Mouse (Mus musculus) heart, embryonic 15.5 days (tissue): ENCODE data around the gene Tspan12. TPM values are rescaled to one million over a fixed set of nuclear protein-coding genes. Genes with fewer than 3 reads are reported as not detected.

Experiments
- ATAC-seq: fragments of 200-750 bp; cut with Nextera tagmentation; replicated peaks from 2 replicates; pipeline ENCODE4 v1.8.0; 2017; ENCODE audit warnings: low read depth, moderate TSS enrichment; ENCODE audit not compliant: insufficient number of reproducible peaks, insufficient read depth, low FRiP score
- H3K27ac ChIP-seq: fragments of 300-500 bp; sonication (generic); 2 replicates; pipeline ENCODE4 v1.5.1; 2015; ENCODE audit warnings: mild to moderate bottlenecking, inconsistent platforms
- H3K27me3 ChIP-seq: fragments of 300-500 bp; sonication (generic); 2 replicates; pipeline ENCODE4 v1.6.1; 2015; ENCODE audit warnings: inconsistent platforms
- H3K36me3 ChIP-seq: fragments of 300-500 bp; sonication (generic); 2 replicates; pipeline ENCODE4 v1.6.1; 2015; ENCODE audit warnings: mild to moderate bottlenecking, inconsistent platforms
- H3K4me1 ChIP-seq: fragments of 300-500 bp; sonication (generic); replicated peaks from 2 replicates; pipeline ENCODE4 v1.6.1; 2015; ENCODE audit warnings: inconsistent platforms
- H3K4me2 ChIP-seq: fragments of 300-500 bp; sonication (generic); 2 replicates; pipeline ENCODE4 v1.6.1; 2015; ENCODE audit warnings: inconsistent platforms, mild to moderate bottlenecking, moderate library complexity
- H3K4me3 ChIP-seq: fragments of 300-500 bp; sonication (generic); 2 replicates; pipeline ENCODE4 v1.5.1; 2015; ENCODE audit warnings: mild to moderate bottlenecking, inconsistent platforms
- H3K9ac ChIP-seq: fragments of 300-500 bp; sonication (generic); 2 replicates; pipeline ENCODE4 v1.6.1; 2015; ENCODE audit warnings: mild to moderate bottlenecking, inconsistent platforms
- H3K9me3 ChIP-seq: fragments of 300-500 bp; sonication (generic); replicated peaks from 2 replicates; pipeline ENCODE4 v1.6.1; 2016; ENCODE audit warnings: inconsistent platforms
- WGBS: fragments of 180-500 bp; shearing (Covaris S2); methylation state at CpG from one replicate; pipeline ENCODE4 v1.1.7; 2015; ENCODE audit warnings: mixed read lengths; 5-methylcytosine and 5-hydroxymethylcytosine counted together
- polyA plus RNA-seq: library from polyadenylated mRNA; unstranded; fragments of >200 nt; fragmentation: Nextera tagmentation; extraction: Ambion mirVana; gene quantifications from 2 replicates; pipeline ENCODE4 v1.2.1, GENCODE M21; 2015

Gene Tspan12
- polyA plus RNA-seq, 1 experiment from 2014 or later: 79.5 TPM

GRCm38 (mm10) chr6:21851596-21852343, 545 bp downstream of the Tspan12 start:
- Histone ChIP-seq H3K9me3 (no peaks in the 10 kb centered on the region), H3K27me3 (no peaks in the 10 kb centered on the region), H3K9ac (peak overlapping the region; percentile 88), H3K4me3 (peak overlapping the region; percentile 85), H3K4me2 (peak overlapping the region; percentile 73), H3K36me3 (peaks cover 13% of the 10 kb centered on the region; the same call in 1 of the 2 replicates), H3K27ac (peak overlapping the region; percentile 98), H3K4me1 (peaks cover 17% of the 10 kb centered on the region)
- peak; percentile 89 for ATAC-seq
- under 1% methylated on average over 60 of the region's 62 CpGs for WGBS

- Histone ChIP-seq H3K36me3 (peaks cover 13% of the 10 kb centered on the region; the same call in 1 of the 2 replicates), H3K4me1 (peaks cover 17% of the 10 kb centered on the region), H3K4me3 (peak overlapping the region; percentile 85), H3K27me3 (no peaks in the 10 kb centered on the region), H3K27ac (peak overlapping the region; percentile 98), H3K9ac (peak overlapping the region; percentile 88), H3K9me3 (no peaks in the 10 kb centered on the region), H3K4me2 (peak overlapping the region; percentile 73)
- WGBS: under 1% methylated on average over 5 of the region's 5 CpGs
- peak; percentile 84 for ATAC-seq
These were observed 1.0 kb downstream of the Tspan12 start for GRCm38 (mm10) chr6:21851346-21851595.

- 5% methylated on average over 21 of the region's 21 CpGs for WGBS
- Histone ChIP-seq H3K4me1 (peaks cover 14% of the 10 kb centered on the region), H3K27ac (peak overlapping the region; percentile 98), H3K36me3 (peaks cover 13% of the 10 kb centered on the region; the same call in 1 of the 2 replicates), H3K27me3 (no peaks in the 10 kb centered on the region), H3K4me3 (peak overlapping the region; percentile 85), H3K9me3 (no peaks in the 10 kb centered on the region), H3K9ac (peak overlapping the region; percentile 88), H3K4me2 (peak overlapping the region; percentile 73)
- ATAC-seq: no peak
These were observed 1.6 kb downstream of the Tspan12 start for GRCm38 (mm10) chr6:21850526-21851345.

- H3K4me3 ChIP-seq: no peak overlapping the region
- ATAC-seq: no peak
- H3K9ac ChIP-seq: no peak overlapping the region
- peaks cover 13% of the 10 kb centered on the region for H3K4me1 ChIP-seq
- no peaks in the 10 kb centered on the region for H3K9me3 ChIP-seq
- no peaks in the 10 kb centered on the region for H3K27me3 ChIP-seq
- H3K36me3 ChIP-seq: peaks cover 13% of the 10 kb centered on the region; the same call in 1 of the 2 replicates
- H3K4me2 ChIP-seq: no peak overlapping the region
- WGBS: 91% methylated on average over 4 of the region's 4 CpGs
- H3K27ac ChIP-seq: no peak overlapping the region
These were observed 3.5 kb downstream of the Tspan12 start for GRCm38 (mm10) chr6:21848808-21849207.

GRCm38 (mm10) chr6:21839976-21840775, 12.1 kb downstream of the Tspan12 start:
- no peak overlapping the region for H3K4me2 ChIP-seq
- no peak overlapping the region for H3K4me3 ChIP-seq
- peaks cover 18% of the 10 kb centered on the region for H3K4me1 ChIP-seq
- WGBS: 32% methylated on average over 9 of the region's 9 CpGs
- H3K27ac ChIP-seq: peak overlapping the region; percentile 45; the same call in 1 of the 2 replicates
- H3K27me3 ChIP-seq: no peaks in the 10 kb centered on the region
- H3K9ac ChIP-seq: no peak overlapping the region
- ATAC-seq: no peak
- H3K36me3 ChIP-seq: peaks cover 10% of the 10 kb centered on the region
- H3K9me3 ChIP-seq: no peaks in the 10 kb centered on the region

- Histone ChIP-seq H3K36me3 (peaks cover 18% of the 10 kb centered on the region), H3K4me3 (no peak overlapping the region), H3K27me3 (no peaks in the 10 kb centered on the region), H3K9me3 (no peaks in the 10 kb centered on the region), H3K27ac (no peak overlapping the region), H3K4me2 (no peak overlapping the region), H3K9ac (no peak overlapping the region), H3K4me1 (peaks cover 18% of the 10 kb centered on the region)
- 55% methylated on average over 10 of the region's 10 CpGs for WGBS
- no peak for ATAC-seq
These were observed 13.0 kb downstream of the Tspan12 start for GRCm38 (mm10) chr6:21839244-21839814.

- Histone ChIP-seq H3K27ac (no peak overlapping the region), H3K27me3 (no peaks in the 10 kb centered on the region), H3K4me1 (no peaks in the 10 kb centered on the region), H3K4me2 (no peak overlapping the region), H3K4me3 (no peak overlapping the region), H3K9ac (no peak overlapping the region), H3K9me3 (no peaks in the 10 kb centered on the region), H3K36me3 (peaks cover 26% of the 10 kb centered on the region)
- WGBS: 86% methylated on average over 4 of the region's 4 CpGs
- ATAC-seq: no peak
These were observed 18.8 kb downstream of the Tspan12 start for GRCm38 (mm10) chr6:21833531-21833930.

GRCm38 (mm10) chr6:21831871-21832270, 20.4 kb downstream of the Tspan12 start:
- no peaks in the 10 kb centered on the region for H3K9me3 ChIP-seq
- H3K27ac ChIP-seq: no peak overlapping the region
- no peak for ATAC-seq
- H3K4me1 ChIP-seq: no peaks in the 10 kb centered on the region
- no peaks in the 10 kb centered on the region for H3K27me3 ChIP-seq
- peaks cover 26% of the 10 kb centered on the region for H3K36me3 ChIP-seq
- 73% methylated on average over 3 of the region's 3 CpGs for WGBS
- no peak overlapping the region for H3K4me3 ChIP-seq
- no peak overlapping the region for H3K9ac ChIP-seq
- H3K4me2 ChIP-seq: no peak overlapping the region

- H3K4me1 ChIP-seq: no peaks in the 10 kb centered on the region
- no peak overlapping the region for H3K9ac ChIP-seq
- H3K27me3 ChIP-seq: no peaks in the 10 kb centered on the region
- H3K36me3 ChIP-seq: peaks cover 24% of the 10 kb centered on the region
- 82% methylated on average over 6 of the region's 6 CpGs for WGBS
- no peak for ATAC-seq
- no peak overlapping the region for H3K4me2 ChIP-seq
- H3K9me3 ChIP-seq: no peaks in the 10 kb centered on the region
- H3K4me3 ChIP-seq: no peak overlapping the region
- no peak overlapping the region for H3K27ac ChIP-seq
These were observed 21.4 kb downstream of the Tspan12 start for GRCm38 (mm10) chr6:21830931-21831330.

- no peaks in the 10 kb centered on the region for H3K4me1 ChIP-seq
- no peak overlapping the region for H3K4me3 ChIP-seq
- ATAC-seq: no peak
- peaks cover 14% of the 10 kb centered on the region for H3K36me3 ChIP-seq
- no peaks in the 10 kb centered on the region for H3K27me3 ChIP-seq
- no peaks in the 10 kb centered on the region for H3K9me3 ChIP-seq
- H3K4me2 ChIP-seq: no peak overlapping the region
- no peak overlapping the region for H3K9ac ChIP-seq
- H3K27ac ChIP-seq: no peak overlapping the region
- 72% methylated on average over 7 of the region's 7 CpGs for WGBS
These were observed 22.4 kb downstream of the Tspan12 start for GRCm38 (mm10) chr6:21829930-21830329.

- WGBS: 66% methylated on average over 4 of the region's 4 CpGs
- H3K27me3 ChIP-seq: no peaks in the 10 kb centered on the region
- ATAC-seq: no peak
- H3K4me3 ChIP-seq: no peak overlapping the region
- H3K36me3 ChIP-seq: peaks cover 4% of the 10 kb centered on the region; the same call in 1 of the 2 replicates
- no peak overlapping the region for H3K27ac ChIP-seq
- no peak overlapping the region for H3K4me2 ChIP-seq
- no peak overlapping the region for H3K9ac ChIP-seq
- H3K4me1 ChIP-seq: peaks cover 4% of the 10 kb centered on the region
- no peaks in the 10 kb centered on the region for H3K9me3 ChIP-seq
These were observed 23.9 kb downstream of the Tspan12 start for GRCm38 (mm10) chr6:21828437-21828836.
